Mouse (Mus musculus) intestine, embryonic 16.5 days (tissue): ENCODE measurements at regions not wholly inside any gene's neighbourhood (a gene's known extent, or its start where the extent isn't known, plus 50 kb on each side); places are given as distances from the start of the nearest gene placed in this dataset.
"Not testable (repeated sequence)": the region's sequence is repeated elsewhere in the genome, so short reads cannot be mapped to it uniquely, and the experiment has no call there.

ENCODE experiments used
- ATAC-seq: fragments of 200-750 bp; cut with Nextera tagmentation; 2 replicates; pipeline ENCODE4 v1.8.0; 2017; ENCODE audit warnings: moderate TSS enrichment, moderate library complexity
- H3K27ac ChIP-seq: fragments of 300-500 bp; sonication (generic); 2 replicates; pipeline ENCODE4 v1.5.1; 2014; ENCODE audit warnings: mild to moderate bottlenecking, low read length
- H3K27me3 ChIP-seq: fragments of 300-500 bp; sonication (generic); replicated peaks from 2 replicates; pipeline ENCODE4 v1.6.1; 2014; ENCODE audit warnings: low read length, control low read depth, mixed read lengths; ENCODE audit not compliant: control insufficient read depth, insufficient read depth
- H3K36me3 ChIP-seq: fragments of 300-500 bp; sonication (generic); 2 replicates; pipeline ENCODE4 v1.6.1; 2014; ENCODE audit warnings: low read length, control low read depth; ENCODE audit not compliant: control insufficient read depth, insufficient read depth
- H3K4me1 ChIP-seq: fragments of 300-500 bp; sonication (generic); 2 replicates; pipeline ENCODE4 v1.6.1; 2014; ENCODE audit warnings: low read length, control low read depth, mixed read lengths; ENCODE audit not compliant: control insufficient read depth, insufficient read depth
- H3K4me2 ChIP-seq: fragments of 300-500 bp; sonication (generic); 2 replicates; pipeline ENCODE4 v1.6.1; 2014; ENCODE audit warnings: low read depth, low read length, control low read depth
- H3K4me3 ChIP-seq: fragments of 300-500 bp; sonication (generic); 2 replicates; pipeline ENCODE4 v1.5.1; 2014; ENCODE audit warnings: mild to moderate bottlenecking, low read length
- H3K9ac ChIP-seq: fragments of 300-500 bp; sonication (generic); 2 replicates; pipeline ENCODE4 v1.6.1; 2014; ENCODE audit warnings: low read depth, low read length
- H3K9me3 ChIP-seq: fragments of 300-500 bp; sonication (generic); 2 replicates; pipeline ENCODE4 v1.6.1; 2016; ENCODE audit warnings: low read length, control low read depth; ENCODE audit not compliant: control insufficient read depth
- WGBS: fragments of 180-500 bp; shearing (Covaris S2); extraction: QIAGEN DNeasy Blood & Tissue Kit; methylation state at CpG from one replicate; pipeline ENCODE4 v1.1.7; 2014; 5-methylcytosine and 5-hydroxymethylcytosine counted together

DNA sequence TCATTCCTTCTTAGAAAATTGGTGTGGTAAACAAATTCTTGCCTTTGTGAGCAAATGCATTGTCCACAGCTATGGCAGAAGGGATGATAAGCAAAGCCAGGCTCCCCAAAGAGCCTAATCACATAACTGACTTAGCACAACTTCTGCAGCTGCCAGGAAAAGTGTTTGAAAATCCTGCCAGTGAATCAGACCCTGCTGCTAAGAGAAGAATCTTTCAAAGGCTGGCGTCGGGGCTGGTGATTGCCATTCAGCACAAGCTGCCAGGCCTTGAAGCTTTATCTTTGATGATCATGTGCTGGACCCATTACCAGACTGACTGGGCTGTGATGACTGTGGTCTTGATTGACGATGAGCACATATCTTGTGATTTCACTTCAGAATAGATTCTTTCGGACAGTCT, 713.9 kb upstream of the Tex47 start:
- H3K4me2 ChIP-seq: no peak overlapping the region
- no peak for ATAC-seq
- H3K27me3 ChIP-seq: no peaks in the 10 kb centered on the region
- WGBS: 79% methylated on average over 4 of the region's 4 CpGs
- no peak overlapping the region for H3K9ac ChIP-seq
- no peak overlapping the region for H3K27ac ChIP-seq
- no peak overlapping the region for H3K4me3 ChIP-seq
- H3K4me1 ChIP-seq: no peaks in the 10 kb centered on the region
- H3K9me3 ChIP-seq: no peaks in the 10 kb centered on the region
- H3K36me3 ChIP-seq: no peaks in the 10 kb centered on the region

DNA sequence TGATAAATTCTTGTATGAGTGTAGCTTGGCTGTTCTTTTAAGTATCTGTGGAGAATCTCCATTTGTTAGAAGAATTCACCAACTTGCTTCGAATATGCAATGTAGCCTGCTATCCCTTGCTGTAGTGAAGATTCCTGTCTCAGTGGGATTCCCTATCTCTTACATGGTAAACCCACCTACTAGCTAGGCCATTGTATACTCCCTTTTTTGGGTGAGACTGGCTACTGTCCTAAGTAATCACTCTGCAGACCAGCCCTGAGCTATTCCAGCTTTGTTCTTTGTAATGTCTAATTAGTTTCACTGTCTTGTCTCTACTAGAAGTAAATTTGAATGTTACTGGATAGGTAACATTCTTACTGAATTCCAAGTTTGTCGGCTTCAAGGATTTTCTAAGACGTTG, 692.8 kb upstream of the Tex47 start:
- H3K4me3 ChIP-seq, H3K9ac ChIP-seq, H3K4me2 ChIP-seq, H3K27ac ChIP-seq, H3K36me3 ChIP-seq, H3K27me3 ChIP-seq, ATAC-seq, H3K9me3 ChIP-seq, H3K4me1 ChIP-seq: not testable (repeated sequence)
- 75% methylated on average over 3 of the region's 3 CpGs for WGBS

DNA sequence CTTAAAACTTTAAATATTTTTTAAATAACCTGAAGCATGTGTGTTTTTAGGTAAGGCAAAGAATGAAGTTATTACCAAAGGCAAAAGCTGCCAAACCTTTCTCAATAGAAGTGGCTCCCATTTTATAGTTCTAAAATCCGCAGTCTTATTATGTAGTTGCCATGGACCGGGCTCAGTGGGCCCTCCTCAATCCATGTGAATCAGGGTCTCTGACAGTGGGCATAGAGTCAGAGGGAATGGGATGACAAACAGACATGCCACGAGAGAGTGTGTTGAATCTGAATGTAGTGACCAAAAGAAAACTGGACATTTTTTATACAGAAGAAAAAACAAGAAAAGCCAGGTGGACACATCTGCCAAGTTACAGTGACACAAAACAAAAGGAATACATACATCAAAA, 659.0 kb upstream of the Tex47 start:
- 71% methylated on average over 3 of the region's 3 CpGs for WGBS
- no peak overlapping the region for H3K27ac ChIP-seq

DNA sequence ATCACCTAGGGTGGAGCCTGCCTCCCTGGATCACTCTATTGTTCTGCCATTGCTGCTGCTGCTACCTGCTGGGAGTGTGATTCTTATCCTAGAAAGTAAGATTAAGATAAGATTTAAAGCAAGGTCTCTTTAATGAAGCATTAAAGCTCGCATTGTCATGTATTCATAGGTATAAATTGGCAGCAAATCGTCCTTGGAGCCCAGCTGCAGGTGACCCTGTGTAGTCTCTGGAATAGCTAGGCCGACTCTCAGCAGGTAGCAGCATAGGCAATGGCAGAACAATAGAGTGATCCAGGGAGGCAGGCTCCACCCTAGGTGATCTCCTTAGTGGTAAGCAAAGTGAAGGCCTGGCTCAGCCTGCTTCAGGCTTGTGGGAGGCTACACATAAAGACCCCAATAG, 627.7 kb upstream of the Tex47 start:
- H3K27me3 ChIP-seq, H3K36me3 ChIP-seq, H3K27ac ChIP-seq, H3K9ac ChIP-seq, H3K4me3 ChIP-seq, H3K9me3 ChIP-seq, ATAC-seq, H3K4me1 ChIP-seq, H3K4me2 ChIP-seq: not testable (repeated sequence)
- 56% methylated on average over 3 of the region's 3 CpGs for WGBS

More for the DNA sequence above, 659.0 kb upstream of the Tex47 start:
- no peaks in the 10 kb centered on the region for H3K9me3 ChIP-seq
- no peak overlapping the region for H3K9ac ChIP-seq
- H3K4me2 ChIP-seq: no peak overlapping the region
- H3K36me3 ChIP-seq: no peaks in the 10 kb centered on the region
- ATAC-seq: no peak
- no peaks in the 10 kb centered on the region for H3K4me1 ChIP-seq
- H3K4me3 ChIP-seq: no peak overlapping the region
- H3K27me3 ChIP-seq: no peaks in the 10 kb centered on the region

DNA sequence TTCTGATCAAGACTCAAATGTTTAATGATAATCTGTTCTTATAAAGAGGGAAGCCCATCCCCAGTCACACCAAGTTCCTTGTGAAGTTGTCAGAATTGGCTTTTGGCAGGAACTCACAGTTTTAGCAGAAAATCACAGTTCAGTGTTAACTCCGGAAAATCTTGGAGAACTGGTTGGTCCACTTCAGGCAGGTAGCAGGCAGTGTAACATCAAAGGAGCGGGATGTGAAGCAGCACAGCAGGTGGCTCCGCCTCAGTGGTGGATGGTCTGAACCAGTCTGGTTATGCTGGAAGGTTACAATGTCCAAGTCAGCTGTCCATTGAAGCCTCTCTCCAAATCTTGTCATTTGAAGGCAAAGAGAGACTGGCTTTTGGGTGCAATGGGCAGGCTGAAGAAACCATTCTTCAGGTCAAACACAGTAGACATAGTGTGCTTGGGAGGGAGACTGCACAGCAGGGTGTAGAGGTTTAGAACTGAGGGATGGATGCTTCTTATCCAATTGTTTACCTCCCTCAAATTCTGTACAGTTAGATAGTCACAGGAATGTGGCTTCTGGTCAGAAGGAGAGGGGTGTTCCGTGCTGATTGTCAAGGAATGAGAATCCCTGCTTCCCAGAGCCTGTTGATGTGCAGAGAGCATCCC, 594.1 kb upstream of the Tex47 start:
- no peak overlapping the region for H3K9ac ChIP-seq
- H3K4me1 ChIP-seq: no peaks in the 10 kb centered on the region
- peak; percentile 53 for ATAC-seq
- no peaks in the 10 kb centered on the region for H3K27me3 ChIP-seq
- H3K4me2 ChIP-seq: no peak overlapping the region
- no peaks in the 10 kb centered on the region for H3K36me3 ChIP-seq
- 55% methylated on average over 4 of the region's 4 CpGs for WGBS
- H3K27ac ChIP-seq: no peak overlapping the region
- no peaks in the 10 kb centered on the region for H3K9me3 ChIP-seq
- H3K4me3 ChIP-seq: no peak overlapping the region

- WGBS: 47% methylated on average over 1 of the region's 1 CpGs
- ATAC-seq: no peak; the same call in 1 of the 2 replicates
- Histone ChIP-seq H3K27ac (no peak overlapping the region), H3K36me3 (no peaks in the 10 kb centered on the region), H3K9ac (no peak overlapping the region), H3K9me3 (no peaks in the 10 kb centered on the region), H3K4me1 (no peaks in the 10 kb centered on the region), H3K4me2 (no peak overlapping the region), H3K27me3 (no peaks in the 10 kb centered on the region), H3K4me3 (no peak overlapping the region)
Observed at GRCm38 (mm10) chr5:6716179-6716578, 587.7 kb upstream of the Tex47 start.

GRCm38 (mm10) chr5:6716630-6717029, 587.3 kb upstream of the Tex47 start:
- no peak overlapping the region for H3K4me3 ChIP-seq
- H3K27ac ChIP-seq: no peak overlapping the region
- no peaks in the 10 kb centered on the region for H3K4me1 ChIP-seq
- ATAC-seq: no peak
- H3K9ac ChIP-seq: no peak overlapping the region
- WGBS: 64% methylated on average over 1 of the region's 1 CpGs
- no peak overlapping the region for H3K4me2 ChIP-seq
- H3K27me3 ChIP-seq: no peaks in the 10 kb centered on the region
- H3K9me3 ChIP-seq: no peaks in the 10 kb centered on the region
- H3K36me3 ChIP-seq: no peaks in the 10 kb centered on the region
